Mouse (Mus musculus) megakaryocyte, embryonic 14.5 days (primary cell): ENCODE results near the gene Nedd4. TPM values are rescaled to one million over a fixed set of nuclear protein-coding genes. Genes with fewer than 3 reads are reported as not detected.

Experiments
- H3K27me3 ChIP-seq: replicated peaks from 2 replicates; pipeline ENCODE3; 2012; ENCODE audit warnings: inconsistent platforms
- H3K36me3 ChIP-seq: replicated peaks from 2 replicates; pipeline ENCODE3; 2012; ENCODE audit warnings: low read length, inconsistent platforms, mixed read lengths
- H3K4me1 ChIP-seq: 2 replicates; pipeline ENCODE4 v1.6.1; 2012; ENCODE audit warnings: inconsistent platforms
- H3K4me3 ChIP-seq: replicated peaks from 2 replicates; pipeline ENCODE3; 2012; ENCODE audit warnings: moderate library complexity, mild to moderate bottlenecking, inconsistent platforms
- H3K9me3 ChIP-seq: 2 replicates; pipeline ENCODE4 v1.6.1; 2012; ENCODE audit warnings: inconsistent platforms
- FLI1 ChIP-seq: IDR thresholded peaks from 2 replicates; pipeline ENCODE4 v1.6.1; 2012; ENCODE audit warnings: low read length, inconsistent platforms, mixed read lengths
- GATA1 ChIP-seq: IDR thresholded peaks from 3 replicates; pipeline ENCODE4 v1.6.1; 2012; ENCODE audit warnings: mixed read lengths, low read length, inconsistent platforms, borderline replicate concordance
- polyA plus RNA-seq: library from polyadenylated mRNA; stranded (reverse); fragments of >175 nt; gene quantifications from 2 replicates; pipeline ENCODE4 v1.2.3, GENCODE M21; 2012; ENCODE audit warnings: low replicate concordance; ENCODE audit not compliant: insufficient read depth

The Nedd4 gene
- polyA plus RNA-seq, 1 experiment = 24.7 TPM

GRCm38 (mm10) chr9:72746278-72746677, 84.1 kb downstream of the Nedd4 start:
- peaks cover 88% of the 10 kb centered on the region for H3K36me3 ChIP-seq
- H3K27me3 ChIP-seq = no peaks in the 10 kb centered on the region
- no peaks in the 10 kb centered on the region for H3K9me3 ChIP-seq
- H3K4me1 ChIP-seq = no peaks in the 10 kb centered on the region; the same call in 1 of the 2 replicates
- H3K4me3 ChIP-seq = no peak overlapping the region
- TF ChIP-seq GATA1 (no peak), FLI1 (no peak)

- no peak for TF ChIP-seq FLI1
- no peak for TF ChIP-seq GATA1
- Histone ChIP-seq H3K4me3 (no peak overlapping the region), H3K27me3 (no peaks in the 10 kb centered on the region), H3K36me3 (peaks cover 48% of the 10 kb centered on the region), H3K4me1 (peaks cover 4% of the 10 kb centered on the region; the same call in 1 of the 2 replicates), H3K9me3 (no peaks in the 10 kb centered on the region)
These were observed 88.1 kb downstream of the Nedd4 start for GRCm38 (mm10) chr9:72750272-72750671.

GRCm38 (mm10) chr9:72752656-72753055, 90.5 kb downstream of the Nedd4 start:
- Histone ChIP-seq H3K9me3 (no peaks in the 10 kb centered on the region), H3K4me3 (no peak overlapping the region), H3K27me3 (peaks cover 4% of the 10 kb centered on the region), H3K36me3 (peaks cover 24% of the 10 kb centered on the region), H3K4me1 (peaks cover 4% of the 10 kb centered on the region; the same call in 1 of the 2 replicates)
- TF ChIP-seq GATA1 (no peak), FLI1 (no peak)

- TF ChIP-seq GATA1 (no peak), FLI1 (no peak)
- peaks cover 9% of the 10 kb centered on the region for H3K4me1 ChIP-seq
- H3K4me3 ChIP-seq = no peak overlapping the region
- H3K36me3 ChIP-seq = peaks cover 14% of the 10 kb centered on the region
- H3K9me3 ChIP-seq = no peaks in the 10 kb centered on the region
- H3K27me3 ChIP-seq = peaks cover 4% of the 10 kb centered on the region
These were observed 91.6 kb downstream of the Nedd4 start for GRCm38 (mm10) chr9:72753741-72754140.

- no peaks in the 10 kb centered on the region for H3K36me3 ChIP-seq
- H3K4me1 ChIP-seq = peaks cover 13% of the 10 kb centered on the region
- no peaks in the 10 kb centered on the region for H3K9me3 ChIP-seq
- peaks cover 8% of the 10 kb centered on the region for H3K27me3 ChIP-seq
- TF ChIP-seq FLI1 (no peak), GATA1 (no peak)
- H3K4me3 ChIP-seq = no peak overlapping the region
These were observed 95.0 kb downstream of the Nedd4 start for GRCm38 (mm10) chr9:72757143-72757542.

GRCm38 (mm10) chr9:72758705-72759131, 96.6 kb downstream of the Nedd4 start:
- Histone ChIP-seq H3K4me1 (peaks cover 9% of the 10 kb centered on the region), H3K36me3 (no peaks in the 10 kb centered on the region), H3K9me3 (no peaks in the 10 kb centered on the region), H3K4me3 (peak overlapping the region; percentile 16), H3K27me3 (peaks cover 12% of the 10 kb centered on the region)
- no peak for TF ChIP-seq FLI1
- no peak for TF ChIP-seq GATA1

GRCm38 (mm10) chr9:72763050-72763718, 101.0 kb downstream of the Nedd4 start:
- TF ChIP-seq GATA1 = no peak
- TF ChIP-seq FLI1 = no peak

GRCm38 (mm10) chr9:72766789-72767349, 104.7 kb downstream of the Nedd4 start:
- 0 out of 2 replicates have a peak, but pooled peaks cover 3% of the 10 kb centered on the region for H3K9me3 ChIP-seq
- H3K36me3 ChIP-seq = no peaks in the 10 kb centered on the region
- peak overlapping the region; percentile 91 for H3K4me3 ChIP-seq
- H3K27me3 ChIP-seq = peaks cover 29% of the 10 kb centered on the region
- no peak for TF ChIP-seq FLI1
- TF ChIP-seq GATA1 = no peak
- peaks cover 9% of the 10 kb centered on the region for H3K4me1 ChIP-seq

More at GRCm38 (mm10) chr9:72763050-72763718, 101.0 kb downstream of the Nedd4 start:
- Histone ChIP-seq H3K36me3 (no peaks in the 10 kb centered on the region), H3K9me3 (no peaks in the 10 kb centered on the region), H3K4me1 (peaks cover 18% of the 10 kb centered on the region), H3K4me3 (no peak overlapping the region), H3K27me3 (peaks cover 12% of the 10 kb centered on the region)

- Histone ChIP-seq H3K4me1 (no peaks in the 10 kb centered on the region; the same call in 1 of the 2 replicates), H3K9me3 (peaks cover 6% of the 10 kb centered on the region), H3K36me3 (no peaks in the 10 kb centered on the region), H3K27me3 (peaks cover 38% of the 10 kb centered on the region), H3K4me3 (no peak overlapping the region)
- no peak for TF ChIP-seq GATA1
- no peak for TF ChIP-seq FLI1
These were observed 112.9 kb downstream of the Nedd4 start for GRCm38 (mm10) chr9:72775022-72775421.

GRCm38 (mm10) chr9:72779004-72779403, 116.9 kb downstream of the Nedd4 start:
- TF ChIP-seq GATA1 (no peak), FLI1 (no peak)
- H3K27me3 ChIP-seq = peaks cover 44% of the 10 kb centered on the region
- H3K4me3 ChIP-seq = no peak overlapping the region
- peaks cover 3% of the 10 kb centered on the region for H3K9me3 ChIP-seq
- H3K4me1 ChIP-seq = peaks cover 15% of the 10 kb centered on the region
- no peaks in the 10 kb centered on the region for H3K36me3 ChIP-seq
